Mouse (Mus musculus) layer of hippocampus, adult 18-20 months (tissue): ENCODE results near the gene Utrn. TPM values are rescaled to one million over a fixed set of nuclear protein-coding genes. Genes with fewer than 3 reads are reported as not detected.

Experiments
- total RNA-seq, 2 experiments: library from RNA; stranded (reverse); gene quantifications; 2 replicates each; pipeline ENCODE4 v1.2.3; 2021

Utrn gene
- total RNA-seq, 2 experiments from 2014 or later = 32.8 to 34.3 TPM

Other genes with a start within 250 kb of the Utrn start
- gene Stx11, start 94.9 kb upstream of the Utrn start, total RNA-seq = under 1 TPM; 0.13 to 0.37 TPM
- 10 to 100 TPM; 10.1 to 10.3 TPM for gene Sf3b5, start 136.0 kb upstream of the Utrn start, total RNA-seq
- gene Plagl1, start 191.1 kb upstream of the Utrn start, total RNA-seq = 10 to 100 TPM; 26.3 to 28.2 TPM